Mouse (Mus musculus): ENCODE results near the gene Traf3ip2. TPM values are rescaled to one million over a fixed set of nuclear protein-coding genes. Genes with fewer than 3 reads are reported as not detected.

Traf3ip2 gene
- polyA plus RNA-seq (2015; fragmentation: Nextera tagmentation; extraction: Ambion mirVana) = 10.7 and 11.6 TPM in 2 replicates

DNA sequence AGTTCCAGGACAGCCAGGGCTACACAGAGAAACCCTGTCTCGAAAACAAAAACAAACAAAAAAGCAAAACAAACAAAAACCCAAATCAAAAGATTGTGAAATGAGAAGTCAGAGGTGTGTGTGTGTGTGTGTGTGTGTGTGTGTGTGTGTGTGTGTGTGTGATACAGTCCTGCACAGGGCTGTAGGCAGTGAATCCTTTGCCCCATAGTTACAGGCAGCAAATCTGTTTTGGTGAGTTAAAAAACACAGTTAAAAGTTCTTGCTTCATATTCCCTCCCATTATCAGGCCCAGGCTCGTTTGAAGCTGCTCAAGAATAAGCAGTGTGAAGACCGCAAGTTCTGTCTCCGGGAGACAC lies at the start of gene Traf3ip2:
Gene Traf3ip2, plus strand, starts transcription at position 302 of the 356 bp plus-strand sequence.

Other genes starting within 250 kb of the Traf3ip2 start
- 19.6 and 21.3 TPM in 2 replicates for gene Fyn, start 244.1 kb upstream of the Traf3ip2 start, polyA plus RNA-seq (2015; fragmentation: Nextera tagmentation; extraction: Ambion mirVana)
- 8.1 and 11.3 TPM in 2 replicates for gene Rev3l, start 119.2 kb downstream of the Traf3ip2 start, polyA plus RNA-seq (2015; fragmentation: Nextera tagmentation; extraction: Ambion mirVana)